8 mouse cellular contexts compared by ENCODE assay signal in genomic region chrX:155216271-155216670, GRCm38 (mm10). TPM values are rescaled to one million over a fixed set of nuclear protein-coding genes. Genes with fewer than 3 reads are reported as not detected.
DNase-seq lines count a peak whose midpoint lies in the region; ATAC-seq and TF ChIP-seq lines count a peak whose summit lies in the region.

Gene Sat1 (minus strand): TSS chrX:155216449.

- TF ChIP-seq EP300 in lung, postnatal 0 days (IDR thresholded peaks at IDR 0.05), result 0 out of 2 replicates have a peak, but pooled peaks have one; percentile 48

- 14% methylated on average over 26 of the region's 26 CpGs for WGBS in hindbrain, embryonic 10.5 days
- WGBS in lung, postnatal 0 days, result 17% methylated on average over 25 of the region's 26 CpGs

- peak within 1 kb of the TSS; percentile 59 for H3K9ac ChIP-seq in lung, postnatal 0 days (replicated peaks; ENCODE audit: low read depth)

- peak within 1 kb of the TSS; percentile 56 for H3K4me3 ChIP-seq in hindbrain, embryonic 10.5 days
- peak within 1 kb of the TSS; percentile 64 for H3K4me3 ChIP-seq in lung, postnatal 0 days (ENCODE audit: low read depth, low read length)

- H3K27me3 ChIP-seq in hindbrain, embryonic 10.5 days (ENCODE audit: insufficient read depth, poor library complexity, severe bottlenecking), result no peaks in the 10 kb centered on the region
- no peaks in the 10 kb centered on the region for H3K27me3 ChIP-seq in lung, postnatal 0 days (replicated peaks; ENCODE audit: insufficient read depth, low read length)

- peak within 1 kb of the TSS; percentile 52 for H3K4me2 ChIP-seq in lung, postnatal 0 days (replicated peaks; ENCODE audit: low read depth, low read length)

- DNase-seq in MEL-GATA-1-ER (ENCODE audit: extremely low read depth, low read depth), result peak; percentile 93
- DNase-seq in cerebellum, adult 8-10 months, result peak; percentile 84
- DNase-seq in hindbrain, embryonic 10.5 days (ENCODE audit: low spot score), result peak; percentile 84
- peak; percentile 94 for DNase-seq in layer of hippocampus, adult 9-11 months
- DNase-seq in lung, postnatal 0 days (ENCODE audit: low spot score), result peak; percentile 97
- DNase-seq in ovary, postnatal 14 days (ENCODE audit: low spot score), result peak; percentile 68
- DNase-seq in thymus, postnatal 14 days, result peak; percentile 92

- ATAC-seq in frontal cortex, adult (ENCODE audit: low TSS enrichment), result peak; percentile 98
- ATAC-seq in lung, postnatal 0 days, result peak; percentile 98

- no peaks in the 10 kb centered on the region for H3K4me1 ChIP-seq in hindbrain, embryonic 10.5 days (replicated peaks)
- no peaks in the 10 kb centered on the region for H3K4me1 ChIP-seq in lung, postnatal 0 days (ENCODE audit: insufficient read depth, low read depth, low read length)

- peak; percentile 84 for TF ChIP-seq CTCF in lung, postnatal 0 days (IDR thresholded peaks at IDR 0.05)

- H3K9me3 ChIP-seq in hindbrain, embryonic 10.5 days, result no peaks in the 10 kb centered on the region
- no peaks in the 10 kb centered on the region for H3K9me3 ChIP-seq in lung, postnatal 0 days (ENCODE audit: low read length)

- no peaks in the 10 kb centered on the region for H3K36me3 ChIP-seq in hindbrain, embryonic 10.5 days
- no peaks in the 10 kb centered on the region for H3K36me3 ChIP-seq in lung, postnatal 0 days (ENCODE audit: insufficient read depth, low read length)

- peak within 1 kb of the TSS; percentile 80 for H3K27ac ChIP-seq in hindbrain, embryonic 10.5 days
- H3K27ac ChIP-seq in lung, postnatal 0 days (ENCODE audit: low read length), result peak within 1 kb of the TSS; percentile 91

RNA-seq across cellular contexts. Expression of gene Sat1, which starts in this region (rescaled TPM):
- polyA plus RNA-seq in hindbrain, embryonic 10.5 days (2016; fragmentation: Nextera tagmentation; extraction: Ambion mirVana), result 88.0 and 89.5 TPM in 2 replicates
- 420 and 480 TPM in 2 replicates for polyA plus RNA-seq in lung, postnatal 0 days (2015; fragmentation: Nextera tagmentation; extraction: Ambion mirVana)

Comparison
In these comparisons a context has a peak if more than half of its experiments do, and no peak if none do; other contexts are left out.
1. Peak in every context shown above with its lines: DNase-seq, ATAC-seq, H3K4me3 ChIP-seq and H3K27ac ChIP-seq.